Mouse (Mus musculus): ENCODE measurements around the gene Pdpr. TPM values are rescaled to one million over a fixed set of nuclear protein-coding genes. Genes with fewer than 3 reads are reported as not detected.
"Not testable (repeated sequence)": the region's sequence is repeated elsewhere in the genome, so short reads cannot be mapped to it uniquely, and the experiment has no call there.

Gene Pdpr
- total RNA-seq, 2 experiments from 2014 or later = 89.9 to 97.1 TPM

- DNase-seq = peak; percentile 42
Observed at GRCm38 (mm10) chr8:111090126-111090525, 4.3 kb upstream of the Pdpr start.

GRCm38 (mm10) chr8:111091706-111092105 is 2.7 kb upstream of the Pdpr start:
- peak; percentile 10 for DNase-seq

- DNase-seq = not testable (repeated sequence)
Observed at GRCm38 (mm10) chr8:111092326-111092725, 2.1 kb upstream of the Pdpr start, which contains the start of gene Clec18a. Clec18a (minus strand) TSS chr8:111092426.

- not testable (repeated sequence) for DNase-seq
Observed at GRCm38 (mm10) chr8:111094719-111095302, 381 bp downstream of the Pdpr start.

GRCm38 (mm10) chr8:111114891-111115290 is 20.5 kb downstream of the Pdpr start:
- no peak for DNase-seq

GRCm38 (mm10) chr8:111119481-111119880 is 25.1 kb downstream of the Pdpr start:
- DNase-seq = no peak

GRCm38 (mm10) chr8:111130756-111131155 is 36.3 kb downstream of the Pdpr start:
- DNase-seq = no peak

GRCm38 (mm10) chr8:111142521-111142920 is 48.1 kb downstream of the Pdpr start:
- no peak for DNase-seq

- not testable (repeated sequence) for DNase-seq
Observed at GRCm38 (mm10) chr8:111144901-111145459, 50.5 kb downstream of the Pdpr start.

- DNase-seq = peak; percentile 96
Observed at GRCm38 (mm10) chr8:111145460-111146012, 51.1 kb downstream of the Pdpr start.

GRCm38 (mm10) chr8:111155721-111156436 is 61.4 kb downstream of the Pdpr start:
- DNase-seq = no peak

- DNase-seq = no peak
Observed at GRCm38 (mm10) chr8:111157617-111158016, 63.2 kb downstream of the Pdpr start.

- no peak for DNase-seq
Observed at GRCm38 (mm10) chr8:111171661-111172060, 77.2 kb downstream of the Pdpr start.

- no peak for DNase-seq
Observed at GRCm38 (mm10) chr8:111185472-111185947, 91.1 kb downstream of the Pdpr start.

Other genes with a start within 250 kb of the Pdpr start
- 10 to 100 TPM; 56.0 to 63.1 TPM for gene Cog4, start 248.0 kb upstream of the Pdpr start, total RNA-seq (2021)
- 10 to 100 TPM; 18.4 to 19.2 TPM for gene Sf3b3, start 247.8 kb upstream of the Pdpr start, total RNA-seq (2021)
- gene Fuk, start 192.1 kb upstream of the Pdpr start, total RNA-seq (2021) = 1 to 10 TPM; 3.2 to 3.3 TPM
- 10 to 100 TPM; 43.5 to 45.3 TPM for gene St3gal2, start 174.7 kb upstream of the Pdpr start, total RNA-seq (2021)
- gene Ddx19a, start 96.8 kb upstream of the Pdpr start, total RNA-seq (2021) = 10 to 100 TPM; 24.2 to 27.0 TPM
- 10 to 100 TPM; 11.4 to 11.5 TPM for gene Ddx19b, start 62.9 kb upstream of the Pdpr start, total RNA-seq (2021)
- 10 to 100 TPM; 38.8 to 47.1 TPM for gene Aars, start 61.5 kb upstream of the Pdpr start, total RNA-seq (2021)
- not detected for gene Exosc6, start 38.3 kb upstream of the Pdpr start, total RNA-seq (2021)
- under 1 TPM; 0.64 to 0.88 TPM for gene Clec18a, start 2.2 kb upstream of the Pdpr start, total RNA-seq (2021)
- gene Glg1, start 164.6 kb downstream of the Pdpr start, total RNA-seq (2021) = 10 to 100 TPM; 32.9 to 36.1 TPM
- gene Rfwd3, start 205.6 kb downstream of the Pdpr start, total RNA-seq (2021) = 1 to 10 TPM; 4.3 to 4.4 TPM
- 1 to 10 TPM in 1 of 2 experiments, under 1 TPM in 1; 0.97 to 1.2 TPM for gene Mlkl, start 243.5 kb downstream of the Pdpr start, total RNA-seq (2021)

Measured in gastrocnemius, postnatal 25 days (tissue).